Mouse (Mus musculus) testis, adult 2 months (tissue): ENCODE data around the gene Borcs5.

ENCODE experiments used
- CTCF ChIP-seq: fragments of 200-500 bp; IDR thresholded peaks from 2 replicates; pipeline ENCODE4 v1.5.1; 2012; ENCODE audit warnings: low read depth, mild to moderate bottlenecking, inconsistent platforms, low read length, moderate library complexity; ENCODE audit not compliant: control insufficient read depth, insufficient read depth, insufficient replicate concordance
- POLR2A ChIP-seq: fragments of 200-500 bp; IDR thresholded peaks from 2 replicates; pipeline ENCODE4 v1.6.1; 2012; ENCODE audit warnings: low read depth, mild to moderate bottlenecking, inconsistent platforms, low read length, moderate library complexity; ENCODE audit not compliant: control insufficient read depth

GRCm38 (mm10) chr6:134606949-134607746, 32.2 kb upstream of the Borcs5 start:
- TF ChIP-seq POLR2A (no peak), CTCF (no peak)
